Mouse (Mus musculus) cerebellum, adult 2 months (tissue): ENCODE data around the gene Agbl1. TPM values are rescaled to one million over a fixed set of nuclear protein-coding genes. Genes with fewer than 3 reads are reported as not detected.

Experiments
- DNase-seq, 2 experiments: peaks; one replicate each; pipeline ENCODE4 v3.0.0; 2021
- H3K27ac ChIP-seq: fragments of 200-500 bp; 2 replicates; pipeline ENCODE4 v1.5.1; 2012; ENCODE audit warnings: low read length, control low read depth, inconsistent platforms; ENCODE audit not compliant: insufficient read depth
- H3K27me3 ChIP-seq: fragments of 200-500 bp; 2 replicates; pipeline ENCODE4 v1.6.1; 2012; ENCODE audit warnings: inconsistent platforms, mild to moderate bottlenecking, low read length, moderate library complexity; ENCODE audit not compliant: control insufficient read depth, insufficient read depth
- H3K4me1 ChIP-seq: fragments of 200-500 bp; 2 replicates; pipeline ENCODE4 v1.6.1; 2011; ENCODE audit warnings: low read length; ENCODE audit not compliant: control insufficient read depth, insufficient read depth
- H3K4me3 ChIP-seq: fragments of 200-500 bp; replicated peaks from 2 replicates; pipeline ENCODE3; 2011; ENCODE audit warnings: mild to moderate bottlenecking, low read depth, low read length, control low read depth; ENCODE audit not compliant: insufficient read depth
- CTCF ChIP-seq: fragments of 200-500 bp; IDR thresholded peaks from 2 replicates; pipeline ENCODE4 v1.5.1; 2011; ENCODE audit warnings: low read depth, mild to moderate bottlenecking, control low read depth, low read length, moderate library complexity, borderline replicate concordance; ENCODE audit not compliant: insufficient read depth
- POLR2A ChIP-seq: fragments of 200-500 bp; IDR thresholded peaks from 2 replicates; pipeline ENCODE4 v1.6.1; 2011; ENCODE audit warnings: low read length, control low read depth, borderline replicate concordance; ENCODE audit not compliant: insufficient read depth
- WGBS: fragments of 180-500 bp; shearing (Covaris S2); methylation state at CpG from one replicate; pipeline ENCODE4 v1.1.7; 2018; 5-methylcytosine and 5-hydroxymethylcytosine counted together
- polyA plus RNA-seq: library from polyadenylated mRNA; depleted of rRNA; stranded (reverse); fragments of >200 nt; gene quantifications from 2 replicates; pipeline ENCODE4 v1.2.3, GENCODE M21; 2012

Agbl1 gene
- polyA plus RNA-seq, 1 experiment, result 0.05 TPM

- TF ChIP-seq CTCF (no peak), POLR2A (no peak)
- DNase-seq, result no peak
- no peaks in the 10 kb centered on the region for H3K27me3 ChIP-seq
- no peak overlapping the region for H3K27ac ChIP-seq
- WGBS, result 87% methylated on average over 3 of the region's 3 CpGs
- no peak overlapping the region for H3K4me3 ChIP-seq
- no peaks in the 10 kb centered on the region for H3K4me1 ChIP-seq
Observed at GRCm38 (mm10) chr7:76551860-76552259, 322.2 kb downstream of the Agbl1 start.

GRCm38 (mm10) chr7:76560564-76561258 is 331.0 kb downstream of the Agbl1 start:
- Histone ChIP-seq H3K27ac (no peak overlapping the region), H3K27me3 (no peaks in the 10 kb centered on the region), H3K4me1 (no peaks in the 10 kb centered on the region), H3K4me3 (no peak overlapping the region)
- DNase-seq, result no peak
- TF ChIP-seq CTCF, result no peak
- TF ChIP-seq POLR2A, result no peak

- Histone ChIP-seq H3K27me3 (no peaks in the 10 kb centered on the region), H3K4me1 (no peaks in the 10 kb centered on the region), H3K4me3 (no peak overlapping the region), H3K27ac (no peak overlapping the region)
- DNase-seq, result no peak
- WGBS, result 82% methylated on average over 4 of the region's 4 CpGs
- no peak for TF ChIP-seq CTCF
- no peak for TF ChIP-seq POLR2A
Observed at GRCm38 (mm10) chr7:76562506-76562905, 332.8 kb downstream of the Agbl1 start.

- H3K4me1 ChIP-seq, result no peaks in the 10 kb centered on the region
- TF ChIP-seq CTCF (no peak), POLR2A (no peak)
- no peak for DNase-seq
- WGBS, result 76% methylated on average over 5 of the region's 5 CpGs
- no peak overlapping the region for H3K4me3 ChIP-seq
- H3K27me3 ChIP-seq, result no peaks in the 10 kb centered on the region
- no peak overlapping the region for H3K27ac ChIP-seq
Observed at GRCm38 (mm10) chr7:76594566-76595079, 364.9 kb downstream of the Agbl1 start.

GRCm38 (mm10) chr7:76597812-76598211 is 368.1 kb downstream of the Agbl1 start:
- Histone ChIP-seq H3K4me3 (no peak overlapping the region), H3K27me3 (no peaks in the 10 kb centered on the region), H3K27ac (no peak overlapping the region), H3K4me1 (no peaks in the 10 kb centered on the region)
- 16% methylated on average over 2 of the region's 2 CpGs for WGBS
- DNase-seq, result no peak
- TF ChIP-seq POLR2A (no peak), CTCF (no peak)

GRCm38 (mm10) chr7:76600050-76600690 is 370.5 kb downstream of the Agbl1 start:
- no peaks in the 10 kb centered on the region for H3K27me3 ChIP-seq
- H3K4me1 ChIP-seq, result no peaks in the 10 kb centered on the region
- 89% methylated on average over 2 of the region's 2 CpGs for WGBS
- H3K27ac ChIP-seq, result no peak overlapping the region
- no peak overlapping the region for H3K4me3 ChIP-seq
- no peak for TF ChIP-seq POLR2A
- no peak for DNase-seq

- Histone ChIP-seq H3K4me3 (no peak overlapping the region), H3K27ac (no peak overlapping the region), H3K4me1 (no peaks in the 10 kb centered on the region), H3K27me3 (no peaks in the 10 kb centered on the region)
- no peak for DNase-seq
- no peak for TF ChIP-seq CTCF
- no peak for TF ChIP-seq POLR2A
Observed at GRCm38 (mm10) chr7:76629528-76629927, 399.8 kb downstream of the Agbl1 start.

GRCm38 (mm10) chr7:76650984-76651383 is 421.3 kb downstream of the Agbl1 start:
- Histone ChIP-seq H3K27me3 (no peaks in the 10 kb centered on the region; the same call in 1 of the 2 replicates), H3K4me1 (no peaks in the 10 kb centered on the region), H3K4me3 (no peak overlapping the region), H3K27ac (no peak overlapping the region)
- DNase-seq, result no peak
- no peak for TF ChIP-seq POLR2A
- TF ChIP-seq CTCF, result no peak
- 80% methylated on average over 4 of the region's 4 CpGs for WGBS
